Mouse (Mus musculus) gastrocnemius, adult 2 months (tissue): Measurements from ENCODE around the gene Hprt. TPM values are rescaled to one million over a fixed set of nuclear protein-coding genes. Genes with fewer than 3 reads are reported as not detected.
"Not testable (repeated sequence)": the region's sequence is repeated elsewhere in the genome, so short reads cannot be mapped to it uniquely, and the experiment has no call there.

Source experiments
- DNase-seq: peaks from one replicate; pipeline ENCODE4 v3.0.0; 2022
- H3K27ac ChIP-seq: fragments of 200-600 bp; 2 replicates; pipeline ENCODE4 v1.8.1; 2022; ENCODE audit warnings: mild to moderate bottlenecking
- H3K4me3 ChIP-seq: fragments of 200-600 bp; 2 replicates; pipeline ENCODE4 v1.8.1; 2022; ENCODE audit warnings: mild to moderate bottlenecking, moderate library complexity
- CTCF ChIP-seq: fragments of 200-600 bp; IDR thresholded peaks from 2 replicates; pipeline ENCODE4 v1.8.1; 2022; ENCODE audit warnings: antibody characterized with exemption, mild to moderate bottlenecking, moderate library complexity
- intact Hi-C: fragments of 180-260 bp; cut with DNase I; formaldehyde crosslinking; loops from one replicate; pipeline ENCODE4 v1.15.1; 2025
- total RNA-seq, 2 experiments: library from RNA; stranded (reverse); gene quantifications; 2 replicates each; pipeline ENCODE4 v1.2.3; 2021

The Hprt gene
- total RNA-seq, 2 experiments from 2014 or later = 21.9 to 23.2 TPM

- DNase-seq, H3K27ac ChIP-seq, H3K4me3 ChIP-seq: not testable (repeated sequence)
- intact Hi-C loops = loop anchor here (5.0 to 10.0 kb wide), 2 partner anchors 252 to 330 kb away; no protein-coding TSS in a partner anchor
- TF ChIP-seq CTCF = peak; percentile 24
These were observed 16.9 kb downstream of the Hprt start for GRCm38 (mm10) chrX:53004887-53005286.

GRCm38 (mm10) chrX:53006062-53006461, 18.1 kb downstream of the Hprt start:
- peak; percentile 84 for TF ChIP-seq CTCF
- DNase-seq = no peak
- H3K27ac ChIP-seq = no peak overlapping the region
- intact Hi-C loops = loop anchor here (5.0 to 10.0 kb wide), 2 partner anchors 251 to 329 kb away; no protein-coding TSS in a partner anchor
- no peak overlapping the region for H3K4me3 ChIP-seq

GRCm38 (mm10) chrX:53015549-53015948, 27.6 kb downstream of the Hprt start:
- no peak overlapping the region for H3K4me3 ChIP-seq
- H3K27ac ChIP-seq = no peak overlapping the region
- peak; percentile 64 for TF ChIP-seq CTCF
- no peak for DNase-seq
- intact Hi-C loops = no loop called here

- intact Hi-C loops = loop anchor here (5.0 kb wide), 1 partner anchor 234 kb away; no protein-coding TSS in a partner anchor
- Histone ChIP-seq H3K4me3 (no peak overlapping the region), H3K27ac (no peak overlapping the region)
- no peak for TF ChIP-seq CTCF
- no peak for DNase-seq
These were observed 35.1 kb downstream of the Hprt start for GRCm38 (mm10) chrX:53023021-53023420.

- not testable (repeated sequence) for H3K27ac ChIP-seq, DNase-seq, H3K4me3 ChIP-seq
- intact Hi-C loops = loop anchor here (5.0 kb wide), 1 partner anchor 233 kb away; no protein-coding TSS in a partner anchor
- peak; percentile 53 for TF ChIP-seq CTCF
These were observed 36.3 kb downstream of the Hprt start for GRCm38 (mm10) chrX:53024268-53024667.

GRCm38 (mm10) chrX:53025471-53026223, 37.7 kb downstream of the Hprt start:
- intact Hi-C loops = no loop called here
- Histone ChIP-seq H3K27ac (no peak overlapping the region), H3K4me3 (no peak overlapping the region)
- peak; percentile 22; the same call in 1 of the 2 replicates for TF ChIP-seq CTCF
- no peak for DNase-seq

GRCm38 (mm10) chrX:53029559-53029958, 41.6 kb downstream of the Hprt start:
- intact Hi-C loops = no loop called here
- no peak overlapping the region for H3K4me3 ChIP-seq
- no peak for DNase-seq
- TF ChIP-seq CTCF = no peak
- no peak overlapping the region for H3K27ac ChIP-seq

GRCm38 (mm10) chrX:53038194-53038593, 50.3 kb downstream of the Hprt start:
- DNase-seq = no peak
- Histone ChIP-seq H3K27ac (no peak overlapping the region), H3K4me3 (no peak overlapping the region)
- intact Hi-C loops = no loop called here
- no peak for TF ChIP-seq CTCF

- no peak for TF ChIP-seq CTCF
- DNase-seq = no peak
- intact Hi-C loops = no loop called here
- no peak overlapping the region for H3K4me3 ChIP-seq
- H3K27ac ChIP-seq = no peak overlapping the region
These were observed 51.7 kb downstream of the Hprt start for GRCm38 (mm10) chrX:53039651-53040050.

- intact Hi-C loops = no loop called here
- no peak for TF ChIP-seq CTCF
These were observed 52.2 kb downstream of the Hprt start for GRCm38 (mm10) chrX:53040138-53040537.

GRCm38 (mm10) chrX:53041006-53041405, 53.1 kb downstream of the Hprt start:
- TF ChIP-seq CTCF = no peak
- no peak for DNase-seq
- Histone ChIP-seq H3K4me3 (no peak overlapping the region), H3K27ac (no peak overlapping the region)
- intact Hi-C loops = no loop called here

More at GRCm38 (mm10) chrX:53040138-53040537, 52.2 kb downstream of the Hprt start:
- Histone ChIP-seq H3K4me3 (no peak overlapping the region), H3K27ac (no peak overlapping the region)
- no peak for DNase-seq

GRCm38 (mm10) chrX:53045187-53045903, 57.4 kb downstream of the Hprt start:
- no peak for TF ChIP-seq CTCF
- intact Hi-C loops = no loop called here
- Histone ChIP-seq H3K4me3 (no peak overlapping the region), H3K27ac (no peak overlapping the region)
- peak; percentile 26 for DNase-seq

GRCm38 (mm10) chrX:53046033-53046432, 58.1 kb downstream of the Hprt start:
- TF ChIP-seq CTCF = no peak
- no peak for DNase-seq
- H3K4me3 ChIP-seq = no peak overlapping the region
- intact Hi-C loops = no loop called here
- no peak overlapping the region for H3K27ac ChIP-seq
